Mouse (Mus musculus) G1E (cell line): Measurements from ENCODE around the gene Prepl. TPM values are rescaled to one million over a fixed set of nuclear protein-coding genes. Genes with fewer than 3 reads are reported as not detected.

Experiments
- ATAC-seq: 2 replicates; pipeline ENCODE4 v1.8.0; 2016; ENCODE audit warnings: mild to moderate bottlenecking; ENCODE audit not compliant: insufficient number of reproducible peaks, poor library complexity, low FRiP score, severe bottlenecking; ENCODE audit errors: extremely low read depth
- DNase-seq: peaks from one replicate; pipeline ENCODE4 v3.0.0; 2012; ENCODE audit warnings: low spot score
- H3K27me3 ChIP-seq: 2 replicates; pipeline ENCODE4 v1.6.1; 2012; ENCODE audit warnings: mild to moderate bottlenecking, low read length, inconsistent platforms; ENCODE audit not compliant: insufficient read depth
- H3K36me3 ChIP-seq: replicated peaks from 2 replicates; pipeline ENCODE3; 2012; ENCODE audit warnings: mild to moderate bottlenecking, inconsistent platforms
- H3K4me1 ChIP-seq: 2 replicates; pipeline ENCODE4 v1.6.1; 2012; ENCODE audit warnings: low read depth, low read length, inconsistent platforms, mixed read lengths; ENCODE audit not compliant: insufficient read depth
- H3K4me3 ChIP-seq: 2 replicates; pipeline ENCODE4 v1.5.1; 2012; ENCODE audit warnings: low read depth, mild to moderate bottlenecking, inconsistent platforms, low read length, moderate library complexity, mixed read lengths
- H3K9me3 ChIP-seq: replicated peaks from 2 replicates; pipeline ENCODE4 v1.6.1; 2012; ENCODE audit warnings: inconsistent platforms
- CTCF ChIP-seq: IDR thresholded peaks from 2 replicates; pipeline ENCODE4 v1.5.1; 2012; ENCODE audit warnings: low read depth, low read length, inconsistent platforms, mixed read lengths
- GATA1 ChIP-seq: IDR thresholded peaks from 2 replicates; pipeline ENCODE4 v1.6.1; 2012; ENCODE audit warnings: borderline replicate concordance, low read length, inconsistent platforms, mixed read lengths
- GATA2 ChIP-seq: IDR thresholded peaks from 2 replicates; pipeline ENCODE4 v1.6.1; 2012; ENCODE audit warnings: low read depth, low read length, inconsistent platforms, borderline replicate concordance
- POLR2AphosphoS5 ChIP-seq: IDR thresholded peaks from 2 replicates; pipeline ENCODE4 v1.6.1; 2012; ENCODE audit warnings: low read depth, low read length, inconsistent platforms; ENCODE audit not compliant: insufficient replicate concordance
- TAL1 ChIP-seq: conservative IDR thresholded peaks from 2 replicates; pipeline ENCODE4 v1.6.1; 2012; ENCODE audit warnings: low read depth, low read length, inconsistent platforms, mixed read lengths
- polyA plus RNA-seq: library from polyadenylated mRNA; stranded (reverse); fragments of >175 nt; gene quantifications from 2 replicates; pipeline ENCODE4 v1.2.3, GENCODE M21; 2012
- total RNA-seq, 2 experiments: library from RNA; stranded (forward) in 1 of 2; stranded (reverse) in 1 of 2; fragments of 200-1000 nt in 1 of 2; fragments of >200 nt in 1 of 2; fragmentation: Nextera tagmentation in 1 of 2; gene quantifications; 2 replicates each; pipeline ENCODE4 v1.2.3; 2014 to 2017

Gene Prepl
- total and polyA plus RNA-seq, 3 experiments: 1.2 to 53.0 (median 27.4) TPM

GRCm38 (mm10) chr17:85087591-85087990 lies 2.5 kb downstream of the Prepl start:
- peaks cover 17% of the 10 kb centered on the region for H3K36me3 ChIP-seq
- DNase-seq: no peak
- no peak for ATAC-seq
- H3K4me1 ChIP-seq: peaks cover 36% of the 10 kb centered on the region
- TF ChIP-seq CTCF: no peak
- TF ChIP-seq POLR2AphosphoS5: no peak
- TF ChIP-seq GATA1: no peak
- TF ChIP-seq TAL1: no peak
- no peak for TF ChIP-seq GATA2
- H3K9me3 ChIP-seq: no peaks in the 10 kb centered on the region
- no peak overlapping the region for H3K4me3 ChIP-seq
- no peaks in the 10 kb centered on the region for H3K27me3 ChIP-seq

DNA sequence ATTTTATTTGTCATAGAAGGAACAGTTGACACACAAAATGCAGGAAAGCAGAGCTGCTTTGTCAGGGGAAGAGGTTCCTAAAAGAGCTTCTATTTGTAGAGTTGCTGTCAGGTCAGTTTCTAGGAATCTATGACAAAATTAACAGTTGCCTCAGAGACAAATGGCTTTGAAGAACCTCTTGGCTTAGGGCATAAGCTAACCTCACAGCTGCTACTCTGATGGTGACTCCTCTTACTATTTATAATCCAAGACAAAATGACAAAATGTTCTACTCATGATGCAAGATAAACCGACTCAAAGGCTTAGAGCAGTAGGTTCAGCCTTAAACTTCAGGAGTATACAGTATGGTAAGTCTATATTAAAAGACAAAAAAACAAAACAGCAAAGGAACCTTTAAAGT lies 3.5 kb downstream of the Prepl start:
- H3K27me3 ChIP-seq: no peaks in the 10 kb centered on the region
- ATAC-seq (no peak), DNase-seq (no peak)
- no peak overlapping the region for H3K4me3 ChIP-seq
- H3K4me1 ChIP-seq: peaks cover 33% of the 10 kb centered on the region
- H3K9me3 ChIP-seq: no peaks in the 10 kb centered on the region
- peaks cover 17% of the 10 kb centered on the region for H3K36me3 ChIP-seq
- TF ChIP-seq GATA1 (no peak), GATA2 (no peak), TAL1 (no peak), CTCF (no peak), POLR2AphosphoS5 (no peak)

GRCm38 (mm10) chr17:85085335-85085734 lies 4.7 kb downstream of the Prepl start:
- Histone ChIP-seq H3K4me3 (no peak overlapping the region), H3K36me3 (peaks cover 24% of the 10 kb centered on the region), H3K27me3 (no peaks in the 10 kb centered on the region), H3K4me1 (peaks cover 26% of the 10 kb centered on the region), H3K9me3 (no peaks in the 10 kb centered on the region)
- no peak for DNase-seq
- TF ChIP-seq GATA1 (no peak), TAL1 (no peak)
- ATAC-seq: peak; percentile 52; the same call in 1 of the 2 replicates

GRCm38 (mm10) chr17:85080781-85081180 lies 9.3 kb downstream of the Prepl start:
- DNase-seq (no peak), ATAC-seq (no peak)
- H3K4me3 ChIP-seq: no peak overlapping the region
- TF ChIP-seq GATA2 (no peak), GATA1 (no peak), POLR2AphosphoS5 (no peak), TAL1 (no peak), CTCF (no peak)
- peaks cover 7% of the 10 kb centered on the region for H3K4me1 ChIP-seq
- no peaks in the 10 kb centered on the region for H3K9me3 ChIP-seq
- H3K36me3 ChIP-seq: peaks cover 48% of the 10 kb centered on the region
- no peaks in the 10 kb centered on the region for H3K27me3 ChIP-seq

GRCm38 (mm10) chr17:85079276-85079675 lies 10.8 kb downstream of the Prepl start:
- no peak for ATAC-seq
- DNase-seq: no peak
- H3K36me3 ChIP-seq: peaks cover 53% of the 10 kb centered on the region

GRCm38 (mm10) chr17:85074083-85074482 lies 16.0 kb downstream of the Prepl start:
- no peaks in the 10 kb centered on the region for H3K4me1 ChIP-seq
- no peak overlapping the region for H3K4me3 ChIP-seq
- H3K9me3 ChIP-seq: no peaks in the 10 kb centered on the region
- H3K27me3 ChIP-seq: no peaks in the 10 kb centered on the region
- peaks cover 81% of the 10 kb centered on the region for H3K36me3 ChIP-seq
- no peak for ATAC-seq
- DNase-seq: no peak
- no peak for TF ChIP-seq GATA2
- TF ChIP-seq POLR2AphosphoS5: no peak
- TF ChIP-seq GATA1: no peak

More at GRCm38 (mm10) chr17:85079276-85079675, 10.8 kb downstream of the Prepl start:
- H3K4me1 ChIP-seq: no peaks in the 10 kb centered on the region
- H3K4me3 ChIP-seq: no peak overlapping the region
- TF ChIP-seq GATA2 (no peak), POLR2AphosphoS5 (no peak), GATA1 (no peak), TAL1 (no peak), CTCF (no peak)
- no peaks in the 10 kb centered on the region for H3K9me3 ChIP-seq
- no peaks in the 10 kb centered on the region for H3K27me3 ChIP-seq

DNA sequence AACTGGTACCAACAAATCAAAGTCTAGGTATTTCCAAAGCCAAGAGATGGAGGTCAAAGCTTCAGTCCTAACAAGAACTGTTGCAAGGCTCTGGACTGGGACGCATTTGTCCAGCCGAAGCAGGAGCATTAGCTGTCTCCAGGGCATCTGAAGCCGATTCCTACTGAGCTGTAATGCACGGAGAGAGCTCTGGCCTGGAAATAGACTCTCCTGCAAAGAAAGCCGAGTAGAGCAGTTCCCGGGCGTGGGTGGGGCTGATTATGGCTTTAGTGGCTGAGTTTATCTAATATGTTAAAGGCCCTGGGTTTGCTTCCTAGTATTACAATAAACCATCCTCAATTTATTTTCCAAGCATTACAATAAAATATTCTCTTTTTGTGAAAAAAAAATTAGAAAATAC lies 16.8 kb downstream of the Prepl start:
- no peaks in the 10 kb centered on the region for H3K27me3 ChIP-seq
- DNase-seq: no peak
- H3K4me1 ChIP-seq: no peaks in the 10 kb centered on the region
- no peak for ATAC-seq
- TF ChIP-seq POLR2AphosphoS5: no peak
- TF ChIP-seq CTCF: no peak
- TF ChIP-seq GATA2: no peak
- peaks cover 81% of the 10 kb centered on the region for H3K36me3 ChIP-seq
- no peak overlapping the region for H3K4me3 ChIP-seq
- H3K9me3 ChIP-seq: no peaks in the 10 kb centered on the region
